ENCODE assay signal across 31 mouse cellular contexts in genomic region chr12:110245461-110245860, GRCm38 (mm10). TPM values are rescaled to one million over a fixed set of nuclear protein-coding genes. Genes with fewer than 3 reads are reported as not detected.
DNase-seq lines count a peak whose midpoint lies in the region; ATAC-seq and TF ChIP-seq lines count a peak whose summit lies in the region.
"Had no signal": no experiment of that assay in that cellular context is flagged by ENCODE, and none has a peak within 500 bp of the region (broad histone marks: within the 10 kb centered on the region; RNA-seq: fewer than 3 reads in every experiment).

No protein-coding gene starts in this region.

- H3K9me3 ChIP-seq in midbrain, postnatal 0 days (ENCODE audit: low read length) = no peaks in the 10 kb centered on the region
- H3K9me3 ChIP-seq in midbrain, embryonic 15.5 days = no peaks in the 10 kb centered on the region
- no peaks in the 10 kb centered on the region for H3K9me3 ChIP-seq in stomach, postnatal 0 days (ENCODE audit: control insufficient read depth, low read length)
- H3K9me3 ChIP-seq: embryonic facial prominence, embryonic 12.5 days; embryonic facial prominence, embryonic 15.5 days; forebrain, embryonic 15.5 days; hindbrain, embryonic 10.5 days; hindbrain, embryonic 13.5 days had no signal

- no peak overlapping the region for H3K27ac ChIP-seq in heart, adult 2 months
- no peak overlapping the region for H3K27ac ChIP-seq in layer of hippocampus, adult 2 months
- H3K27ac ChIP-seq in midbrain, postnatal 0 days (ENCODE audit: low read depth, low read length) = no peak overlapping the region
- H3K27ac ChIP-seq in midbrain, embryonic 15.5 days = no peak overlapping the region
- H3K27ac ChIP-seq in stomach, postnatal 0 days (replicated peaks) = no peak overlapping the region
- H3K27ac ChIP-seq: embryonic facial prominence, embryonic 12.5 days; embryonic facial prominence, embryonic 15.5 days; forebrain, embryonic 15.5 days; hindbrain, embryonic 10.5 days; hindbrain, embryonic 13.5 days had no signal

- no peak for TF ChIP-seq EP300 in heart, adult 2 months (IDR thresholded peaks at IDR 0.05; ENCODE audit: insufficient read depth, low read depth, low read length)
- TF ChIP-seq EP300 in stomach, postnatal 0 days (optimal IDR thresholded peaks at IDR 0.05) = no peak

- intact Hi-C loops in heart, adult 2 months (cut with DNase I) = no loop called here
- intact Hi-C loops in heart, postnatal 14 days (cut with DNase I) = no loop called here

- ATAC-seq in midbrain, postnatal 0 days (ENCODE audit: low FRiP score) = no peak
- no peak for ATAC-seq in midbrain, embryonic 15.5 days (replicated peaks)
- no peak for ATAC-seq in stomach, postnatal 0 days (ENCODE audit: low FRiP score, low TSS enrichment)
- ATAC-seq: forebrain, embryonic 15.5 days; hindbrain, embryonic 16.5 days had no signal

- no peaks in the 10 kb centered on the region for H3K4me1 ChIP-seq in heart, adult 2 months (ENCODE audit: control insufficient read depth, insufficient read depth, low read length)
- no peaks in the 10 kb centered on the region for H3K4me1 ChIP-seq in midbrain, postnatal 0 days (ENCODE audit: insufficient read depth, low read length)
- H3K4me1 ChIP-seq in midbrain, embryonic 15.5 days = no peaks in the 10 kb centered on the region
- H3K4me1 ChIP-seq in stomach, postnatal 0 days (replicated peaks; ENCODE audit: control insufficient read depth, insufficient read depth) = no peaks in the 10 kb centered on the region
- H3K4me1 ChIP-seq: embryonic facial prominence, embryonic 12.5 days; embryonic facial prominence, embryonic 15.5 days; forebrain, embryonic 15.5 days; hindbrain, embryonic 10.5 days; hindbrain, embryonic 13.5 days had no signal

- H3K27me3 ChIP-seq in heart, adult 2 months (ENCODE audit: control insufficient read depth, insufficient read depth, low read length) = no peaks in the 10 kb centered on the region; the same call in 1 of the 2 replicates
- H3K27me3 ChIP-seq in midbrain, postnatal 0 days (ENCODE audit: insufficient read depth, low read length) = no peaks in the 10 kb centered on the region
- no peaks in the 10 kb centered on the region for H3K27me3 ChIP-seq in midbrain, embryonic 15.5 days (replicated peaks)
- H3K27me3 ChIP-seq in stomach, postnatal 0 days (ENCODE audit: control insufficient read depth, insufficient read depth, low read length) = no peaks in the 10 kb centered on the region
- H3K27me3 ChIP-seq: CH12.LX; embryonic facial prominence, embryonic 12.5 days; embryonic facial prominence, embryonic 15.5 days; forebrain, embryonic 15.5 days; hindbrain, embryonic 13.5 days had no signal

- no peaks in the 10 kb centered on the region for H3K36me3 ChIP-seq in heart, adult 2 months (ENCODE audit: control insufficient read depth, insufficient read depth, low read length)
- no peaks in the 10 kb centered on the region for H3K36me3 ChIP-seq in midbrain, postnatal 0 days (ENCODE audit: insufficient read depth, low read length)
- H3K36me3 ChIP-seq in midbrain, embryonic 15.5 days (replicated peaks) = no peaks in the 10 kb centered on the region
- H3K36me3 ChIP-seq in stomach, postnatal 0 days (ENCODE audit: control insufficient read depth, insufficient read depth, low read length) = no peaks in the 10 kb centered on the region
- H3K36me3 ChIP-seq: embryonic facial prominence, embryonic 12.5 days; embryonic facial prominence, embryonic 15.5 days; forebrain, embryonic 15.5 days; hindbrain, embryonic 10.5 days; hindbrain, embryonic 13.5 days had no signal

- no peaks in the 10 kb centered on the region for H3K79me2 ChIP-seq in heart, adult 2 months (replicated peaks; ENCODE audit: control insufficient read depth, insufficient read depth, low read length)

- no peak for DNase-seq in heart, adult 2 months
- DNase-seq in heart, postnatal 14 days = no peak
- no peak for DNase-seq in layer of hippocampus, adult 2 months (ENCODE audit: low spot score in 2 of 2)
- DNase-seq in layer of hippocampus, adult 11-12 months (ENCODE audit: low spot score) = no peak
- no peak for DNase-seq in midbrain, postnatal 0 days (ENCODE audit: low spot score)
- DNase-seq in ZHBTc4 (ENCODE audit: low read depth, low spot score) = peak; percentile 54
- DNase-seq in stomach, postnatal 0 days (ENCODE audit: low spot score) = no peak
- DNase-seq: adrenal gland, adult 2 months; adrenal gland, postnatal 14 days; B cell, adult 2 months; cerebellum, adult 11 months; cerebellum, adult 2 months; cerebellum, adult 9-11 months; cerebellum, postnatal 25 days; gastrocnemius, postnatal 10 days; gastrocnemius, postnatal 36 days; heart, postnatal 36 days had no signal

- no peak overlapping the region for H3K9ac ChIP-seq in heart, adult 2 months (ENCODE audit: low read depth, low read length)
- no peak overlapping the region for H3K9ac ChIP-seq in midbrain, postnatal 0 days (replicated peaks; ENCODE audit: low read length, poor library complexity, severe bottlenecking)
- H3K9ac ChIP-seq in midbrain, embryonic 15.5 days = no peak overlapping the region
- H3K9ac ChIP-seq in stomach, postnatal 0 days (ENCODE audit: low read length) = no peak overlapping the region
- H3K9ac ChIP-seq: embryonic facial prominence, embryonic 12.5 days; embryonic facial prominence, embryonic 15.5 days; forebrain, embryonic 15.5 days; hindbrain, embryonic 13.5 days had no signal

- no peak for TF ChIP-seq POLR2A in heart, adult 2 months (IDR thresholded peaks at IDR 0.05; ENCODE audit: insufficient read depth, low read depth, low read length)

- peak; percentile 19; the same call in 1 of the 2 replicates for TF ChIP-seq CTCF in heart, adult 2 months (IDR thresholded peaks at IDR 0.05)
- peak; percentile 47 for TF ChIP-seq CTCF in layer of hippocampus, adult 2 months (conservative IDR thresholded peaks at IDR 0.05)
- TF ChIP-seq CTCF in midbrain, postnatal 0 days (IDR thresholded peaks at IDR 0.05) = peak; percentile 35
- TF ChIP-seq CTCF in stomach, postnatal 0 days (IDR thresholded peaks at IDR 0.05; ENCODE audit: low read depth) = no peak

- H3K4me3 ChIP-seq in heart, adult 2 months = no peak overlapping the region
- H3K4me3 ChIP-seq in layer of hippocampus, adult 2 months = no peak overlapping the region
- no peak overlapping the region for H3K4me3 ChIP-seq in midbrain, postnatal 0 days (ENCODE audit: low read depth, low read length)
- H3K4me3 ChIP-seq in midbrain, embryonic 15.5 days = no peak overlapping the region
- no peak overlapping the region for H3K4me3 ChIP-seq in stomach, postnatal 0 days (ENCODE audit: low read depth, low read length)
- H3K4me3 ChIP-seq: embryonic facial prominence, embryonic 12.5 days; embryonic facial prominence, embryonic 15.5 days; forebrain, embryonic 15.5 days; hindbrain, embryonic 10.5 days; hindbrain, embryonic 13.5 days had no signal

- no peak overlapping the region for H3K4me2 ChIP-seq in midbrain, postnatal 0 days (ENCODE audit: low read depth, low read length, poor library complexity, severe bottlenecking)
- H3K4me2 ChIP-seq in midbrain, embryonic 15.5 days = no peak overlapping the region
- no peak overlapping the region for H3K4me2 ChIP-seq in stomach, postnatal 0 days (replicated peaks; ENCODE audit: low read depth)
- H3K4me2 ChIP-seq: embryonic facial prominence, embryonic 12.5 days; embryonic facial prominence, embryonic 15.5 days; forebrain, embryonic 15.5 days; heart, embryonic 11.5 days; hindbrain, embryonic 13.5 days had no signal

- 90% methylated on average over 4 of the region's 4 CpGs for WGBS in heart, adult 2 months
- 95% methylated on average over 4 of the region's 4 CpGs for WGBS in midbrain, postnatal 0 days
- 92% methylated on average over 4 of the region's 4 CpGs for WGBS in midbrain, embryonic 15.5 days
- 92% methylated on average over 4 of the region's 4 CpGs for WGBS in stomach, postnatal 0 days

RNA-seq across cellular contexts. Expression of gene Dio3, which starts 33.4 kb away (rescaled TPM):
- total RNA-seq in heart, adult 2 months (2021) = not detected
- 0.37 TPM in 1 of 2 replicates, not detected in the other for polyA plus RNA-seq in heart, adult 2 months (2012; rRNA removed)
- not detected for total RNA-seq in heart, postnatal 14 days (2021)
- 1 to 10 TPM; 4.3 to 5.9 TPM for total RNA-seq in layer of hippocampus, adult 2 months (2021)
- total RNA-seq in midbrain, postnatal 0 days (2014; rRNA removed) = 2.7 and 3.1 TPM in 2 replicates
- polyA plus RNA-seq in midbrain, postnatal 0 days (2015; fragmentation: Nextera tagmentation; extraction: Ambion mirVana) = 1.2 and 1.8 TPM in 2 replicates
- 2.0 and 3.1 TPM in 2 replicates for polyA plus RNA-seq in midbrain, embryonic 15.5 days (2015; fragmentation: Nextera tagmentation; extraction: Ambion mirVana)
- 0.73 and 0.91 TPM in 2 replicates for polyA plus RNA-seq in stomach, postnatal 0 days (2015; fragmentation: Nextera tagmentation; extraction: Ambion mirVana)
- total RNA-seq: CH12.LX; common myeloid progenitor, adult 5-6 weeks; granulocyte monocyte progenitor cell, adult 5-6 weeks; heart, adult 8-10 months; heart, postnatal 36 days had no signal
- polyA plus RNA-seq: heart, embryonic 11.5 days; heart, embryonic 14.5 days; heart, postnatal 0 days had no signal
